Mouse (Mus musculus) CH12.LX (cell line): ENCODE results near the gene Kpna7. TPM values are rescaled to one million over a fixed set of nuclear protein-coding genes. Genes with fewer than 3 reads are reported as not detected.

ENCODE experiments used
- DNase-seq: peaks from one replicate; pipeline ENCODE4 v3.0.0-alpha.2; 2013; ENCODE audit errors: extremely low read depth
- H3K27ac ChIP-seq: 2 replicates; pipeline ENCODE4 v1.5.1; 2012; ENCODE audit warnings: low read depth, mild to moderate bottlenecking, control low read depth, moderate library complexity; ENCODE audit not compliant: insufficient read depth
- H3K27me3 ChIP-seq: replicated peaks from 2 replicates; pipeline ENCODE3; 2012; ENCODE audit warnings: inconsistent platforms
- H3K36me3 ChIP-seq, 2 experiments: replicated peaks in 1 of 2; 2 replicates each; pipeline versions ENCODE3 to v1.6.1; 2012; ENCODE audit warnings: inconsistent platforms in 1 of 2, low read length in 1 of 2, mild to moderate bottlenecking in 1 of 2, mixed read lengths in 1 of 2, moderate library complexity in 1 of 2; ENCODE audit not compliant: control insufficient read depth in 1 of 2, insufficient read depth in 1 of 2
- H3K4me1 ChIP-seq, 2 experiments: 2 replicates each; pipeline ENCODE4 v1.6.1; 2012; ENCODE audit warnings: inconsistent platforms in 1 of 2, moderate library complexity in 1 of 2; ENCODE audit not compliant: insufficient read depth in 2 of 2, control insufficient read depth in 1 of 2
- H3K4me2 ChIP-seq: 2 replicates; pipeline ENCODE4 v1.6.1; 2012; ENCODE audit warnings: low read depth, mild to moderate bottlenecking, control low read depth; ENCODE audit not compliant: poor library complexity, insufficient read depth, severe bottlenecking
- H3K4me3 ChIP-seq, 3 experiments: fragments of 150-350 bp in 1 of 3; sonication (generic) in 1 of 3; replicated peaks in 1 of 3; 2 replicates each; pipeline versions ENCODE3 to v1.5.1; 2011 to 2012; ENCODE audit warnings: low read depth in 2 of 3, low read length in 2 of 3, mild to moderate bottlenecking in 2 of 3, moderate library complexity in 2 of 3, control low read depth in 1 of 3, improper control_type of control experiment in 1 of 3, inconsistent platforms in 1 of 3, mixed read lengths in 1 of 3; ENCODE audit not compliant: poor library complexity in 1 of 3
- H3K79me2 ChIP-seq: replicated peaks from 2 replicates; pipeline ENCODE4 v1.6.1; 2012; ENCODE audit warnings: mild to moderate bottlenecking, moderate library complexity; ENCODE audit not compliant: control insufficient read depth, poor library complexity, insufficient read depth, severe bottlenecking; ENCODE audit errors: extremely low read depth
- H3K9ac ChIP-seq: 2 replicates; pipeline ENCODE4 v1.6.1; 2012; ENCODE audit warnings: low read depth, mild to moderate bottlenecking, control low read depth, moderate library complexity; ENCODE audit not compliant: insufficient read depth
- H3K9me3 ChIP-seq: replicated peaks from 2 replicates; pipeline ENCODE3; 2012; ENCODE audit warnings: low read length, inconsistent platforms, mixed read lengths
- CHD1 ChIP-seq: IDR thresholded peaks from 2 replicates; pipeline ENCODE4 v1.6.1; 2012; ENCODE audit warnings: low read depth, low read length, improper control_type of control experiment, inconsistent platforms
- CHD2 ChIP-seq: IDR thresholded peaks from 2 replicates; pipeline ENCODE4 v1.6.1; 2011; ENCODE audit warnings: low read length, improper control_type of control experiment
- EP300 ChIP-seq: IDR thresholded peaks from 2 replicates; pipeline ENCODE4 v1.6.1; 2011; ENCODE audit warnings: low read length, improper control_type of control experiment
- ETS1 ChIP-seq: conservative IDR thresholded peaks from 2 replicates; pipeline ENCODE4 v1.6.1; 2012; ENCODE audit warnings: low read depth, mild to moderate bottlenecking, inconsistent platforms, low read length, improper control_type of control experiment, moderate library complexity
- GABPA ChIP-seq: IDR thresholded peaks from 2 replicates; pipeline ENCODE4 v1.6.1; 2012; ENCODE audit warnings: low read depth, low read length, improper control_type of control experiment, inconsistent platforms; ENCODE audit not compliant: insufficient replicate concordance
- HCFC1 ChIP-seq: IDR thresholded peaks from 2 replicates; pipeline ENCODE4 v1.6.1; 2012; ENCODE audit warnings: low read depth, mild to moderate bottlenecking, inconsistent platforms, low read length, improper control_type of control experiment
- JUN ChIP-seq: IDR thresholded peaks from 2 replicates; pipeline ENCODE4 v1.6.1; 2011; ENCODE audit warnings: low read depth, mild to moderate bottlenecking, low read length, improper control_type of control experiment, moderate library complexity; ENCODE audit not compliant: insufficient read depth
- KAT2A ChIP-seq: IDR thresholded peaks from 2 replicates; pipeline ENCODE4 v1.6.1; 2012; ENCODE audit warnings: low read length, improper control_type of control experiment, inconsistent platforms; ENCODE audit not compliant: insufficient replicate concordance
- MAFK ChIP-seq: IDR thresholded peaks from 2 replicates; pipeline ENCODE4 v1.6.1; 2011; ENCODE audit warnings: low read length, improper control_type of control experiment; ENCODE audit not compliant: insufficient replicate concordance
- MAX ChIP-seq: IDR thresholded peaks from 2 replicates; pipeline ENCODE4 v1.6.1; 2011; ENCODE audit warnings: low read length, improper control_type of control experiment
- MXI1 ChIP-seq: IDR thresholded peaks from 2 replicates; pipeline ENCODE4 v1.6.1; 2011; ENCODE audit warnings: mild to moderate bottlenecking, low read depth, low read length, improper control_type of control experiment
- NRF1 ChIP-seq: IDR thresholded peaks from 2 replicates; pipeline ENCODE4 v1.6.1; 2014; ENCODE audit warnings: low read depth, mild to moderate bottlenecking, inconsistent platforms, low read length, improper control_type of control experiment, moderate library complexity
- PAX5 ChIP-seq: IDR thresholded peaks from 2 replicates; pipeline ENCODE4 v1.6.1; 2012; ENCODE audit warnings: low read length, inconsistent platforms, mixed read lengths
- POLR2A ChIP-seq: IDR thresholded peaks from 2 replicates; pipeline ENCODE4 v1.6.1; 2011; ENCODE audit warnings: low read depth, mild to moderate bottlenecking, improper control_type of control experiment, low read length
- POLR2AphosphoS2 ChIP-seq: IDR thresholded peaks from 2 replicates; pipeline ENCODE4 v1.6.1; 2011; ENCODE audit warnings: low read depth, low read length, improper control_type of control experiment
- RCOR1 ChIP-seq: conservative IDR thresholded peaks from 2 replicates; pipeline ENCODE4 v1.6.1; 2012; ENCODE audit warnings: low read depth, mild to moderate bottlenecking, inconsistent platforms, low read length, improper control_type of control experiment
- SIN3A ChIP-seq: IDR thresholded peaks from 2 replicates; pipeline ENCODE4 v1.6.1; 2012; ENCODE audit warnings: low read length, improper control_type of control experiment, inconsistent platforms
- SMC3 ChIP-seq: IDR thresholded peaks from 2 replicates; pipeline ENCODE4 v1.6.1; 2011; ENCODE audit warnings: low read depth, low read length, improper control_type of control experiment
- TBP ChIP-seq: conservative IDR thresholded peaks from 2 replicates; pipeline ENCODE4 v1.6.1; 2011; ENCODE audit warnings: low read depth, low read length, improper control_type of control experiment
- TCF12 ChIP-seq: IDR thresholded peaks from 2 replicates; pipeline ENCODE4 v1.6.1; 2014; ENCODE audit warnings: low read depth, mild to moderate bottlenecking, inconsistent platforms, low read length, improper control_type of control experiment
- UBTF ChIP-seq: IDR thresholded peaks from 2 replicates; pipeline ENCODE4 v1.6.1; 2012; ENCODE audit warnings: low read depth, mild to moderate bottlenecking, inconsistent platforms, low read length, improper control_type of control experiment, moderate library complexity
- USF1 ChIP-seq: IDR thresholded peaks from 2 replicates; pipeline ENCODE4 v1.6.1; 2014; ENCODE audit warnings: low read depth, mild to moderate bottlenecking, inconsistent platforms, low read length, improper control_type of control experiment
- ZNF384 ChIP-seq: IDR thresholded peaks from 2 replicates; pipeline ENCODE4 v1.6.1; 2012; ENCODE audit warnings: low read depth, low read length, improper control_type of control experiment, inconsistent platforms
- dilution Hi-C: fragments of 300-500 bp; cut with MboI; formaldehyde crosslinking; loops from 2 replicates; pipeline ENCODE4 v1.14.3; 2020; ENCODE audit warnings: low sequenced_read_pairs; ENCODE audit not compliant: extremely low pct_unique_long_range_greater_than_20kb, extremely low pct_ligation_motif_present
- in situ Hi-C: fragments of 300-500 bp; cut with MboI; formaldehyde crosslinking; loops from 3 replicates; pipeline ENCODE4 v1.14.3; 2019; ENCODE audit warnings: low sequenced_read_pairs, low pct_ligation_motif_present, low pct_unique_long_range_greater_than_20kb, mixed read lengths
- polyA plus RNA-seq: library from polyadenylated mRNA; unstranded; fragments of >175 nt; gene quantifications from 2 replicates; pipeline ENCODE4 v1.2.1, GENCODE M21; 2012; ENCODE audit warnings: low read depth; ENCODE audit not compliant: insufficient read length
- total RNA-seq, 2 experiments: library from RNA; depleted of rRNA; stranded (reverse); fragments of 300-350 nt in 1 of 2; fragments of >200 nt in 1 of 2; gene quantifications; 2 replicates each; pipeline ENCODE4 v1.2.3; 2012 to 2014

Kpna7 gene
- total and polyA plus RNA-seq, 3 experiments, result 0.26 TPM; not detected in 2

DNA sequence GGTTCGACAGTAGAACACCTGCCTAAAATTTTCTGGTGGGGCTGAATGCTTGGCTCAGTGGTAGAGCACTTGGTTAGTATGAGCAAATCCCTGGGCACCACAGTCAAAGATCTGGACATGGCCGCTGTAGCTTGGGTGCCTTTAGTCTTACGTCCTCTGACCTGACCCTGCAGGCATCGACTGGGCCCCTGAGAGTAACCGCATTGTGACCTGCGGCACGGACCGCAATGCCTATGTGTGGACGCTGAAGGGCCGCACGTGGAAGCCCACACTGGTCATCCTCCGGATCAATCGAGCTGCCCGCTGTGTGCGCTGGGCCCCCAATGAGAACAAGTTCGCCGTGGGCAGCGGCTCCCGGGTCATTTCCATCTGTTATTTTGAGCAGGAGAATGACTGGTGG lies 39.6 kb upstream of the Kpna7 start:
- Histone ChIP-seq H3K27me3 (no peaks in the 10 kb centered on the region), H3K4me2 (no peak overlapping the region), H3K27ac (no peak overlapping the region), H3K79me2 (peaks cover 31% of the 10 kb centered on the region), H3K4me3 (no peak overlapping the region), H3K9ac (no peak overlapping the region), H3K4me1 (no peaks in the 10 kb centered on the region), H3K36me3 (peaks cover 83 to 99% of the 10 kb centered on the region in 2 experiments)
- in situ Hi-C loops (no loop called here), dilution Hi-C loops (no loop called here)
- DNase-seq, result no peak
- TF ChIP-seq PAX5 (no peak), MXI1 (no peak), HCFC1 (no peak), USF1 (no peak), ZNF384 (no peak), CHD2 (no peak), ETS1 (no peak), RCOR1 (no peak), KAT2A (no peak), MAFK (no peak), TCF12 (no peak), GABPA (no peak), MAX (no peak), CHD1 (no peak)
- TF ChIP-seq, all 38 proteins: peak for 0
- H3K9me3 ChIP-seq, result peaks cover 7% of the 10 kb centered on the region

DNA sequence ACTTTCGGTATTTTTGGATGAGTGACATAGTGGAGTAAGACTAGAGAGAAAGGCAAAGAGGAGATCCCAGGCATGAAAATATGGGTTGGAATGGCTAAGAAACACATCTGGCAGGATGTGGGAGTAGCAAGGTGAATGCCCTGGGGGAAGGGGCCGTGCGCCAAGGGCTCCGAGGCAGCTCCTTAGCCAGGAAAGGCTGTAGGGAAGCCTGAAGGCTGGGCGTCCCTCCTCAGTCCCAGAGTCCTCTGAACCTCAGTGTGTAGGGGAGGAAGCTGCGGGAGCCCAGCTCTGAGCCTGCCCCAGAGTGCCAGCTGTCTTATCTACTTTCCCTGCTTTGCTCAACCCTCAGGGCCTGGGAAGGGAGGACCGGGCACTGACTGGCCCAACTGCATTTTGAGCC lies 37.1 kb upstream of the Kpna7 start:
- H3K27me3 ChIP-seq, result no peaks in the 10 kb centered on the region
- peaks cover 12% of the 10 kb centered on the region for H3K9me3 ChIP-seq
- peaks cover 69 to 90% of the 10 kb centered on the region in 2 experiments for H3K36me3 ChIP-seq
- in situ Hi-C loops (no loop called here), dilution Hi-C loops (no loop called here)
- no peak overlapping the region for H3K4me2 ChIP-seq
- no peak for DNase-seq
- H3K4me3 ChIP-seq, result no peak overlapping the region
- H3K79me2 ChIP-seq, result peaks cover 55% of the 10 kb centered on the region
- H3K9ac ChIP-seq, result no peak overlapping the region
- no peak overlapping the region for H3K27ac ChIP-seq
- H3K4me1 ChIP-seq, result peaks cover 0 to 7% of the 10 kb centered on the region in 2 experiments; a peak in 2 of 4 replicates
- no peak for TF ChIP-seq KAT2A
- no peak for TF ChIP-seq JUN
- no peak for TF ChIP-seq EP300
- TF ChIP-seq TBP, result no peak
- TF ChIP-seq ETS1, result no peak
- TF ChIP-seq SMC3, result no peak
- TF ChIP-seq PAX5, result no peak
- TF ChIP-seq MXI1, result no peak
- no peak for TF ChIP-seq POLR2AphosphoS2
- no peak for TF ChIP-seq NRF1
- no peak for TF ChIP-seq POLR2A
- no peak for TF ChIP-seq UBTF
- TF ChIP-seq CHD1, result no peak
- no peak for TF ChIP-seq HCFC1
- no peak for TF ChIP-seq SIN3A
